In genomic region chr8:122431694-122432442, GRCm38 (mm10) we compare ENCODE assay signal across 8 mouse cellular contexts. TPM values are rescaled to one million over a fixed set of nuclear protein-coding genes. Genes with fewer than 3 reads are reported as not detected.
DNase-seq lines count a peak whose midpoint lies in the region; ATAC-seq and TF ChIP-seq lines count a peak whose summit lies in the region.

No protein-coding gene starts in this region.

- DNase-seq in heart, adult 2 months: peak in 1 of 2 experiments; percentile 39
- DNase-seq in heart, postnatal 25 days (ENCODE audit: low spot score): no peak
- DNase-seq in hindbrain, embryonic 14.5 days (ENCODE audit: low spot score): no peak
- peak; percentile 52 to 57 for DNase-seq in spleen, postnatal 10 days (ENCODE audit: low spot score in 2 of 2)
- no peak for DNase-seq in ovary, postnatal 14 days (ENCODE audit: low spot score)
- no peak for DNase-seq in adrenal gland, adult (ENCODE audit: inconsistent age in 2 of 2, low spot score in 1 of 2)

- WGBS in heart, adult 2 months: 29% methylated on average over 18 of the region's 18 CpGs
- 44% methylated on average over 18 of the region's 18 CpGs for WGBS in hindbrain, embryonic 14.5 days
- WGBS in liver, embryonic 12.5 days (ENCODE audit: insufficient replicate concordance): 19% methylated on average over 18 of the region's 18 CpGs

- H3K9me3 ChIP-seq in hindbrain, embryonic 14.5 days (ENCODE audit: control insufficient read depth, low read length): no peaks in the 10 kb centered on the region
- H3K9me3 ChIP-seq in liver, embryonic 12.5 days (replicated peaks): 0 out of 2 replicates have a peak, but pooled peaks cover 3% of the 10 kb centered on the region

- TF ChIP-seq POLR2A in heart, adult 2 months (IDR thresholded peaks at IDR 0.05; ENCODE audit: insufficient read depth, low read depth, low read length): no peak
- TF ChIP-seq POLR2A in cortical plate, adult 2 months (IDR thresholded peaks at IDR 0.05; ENCODE audit: extremely low read depth, insufficient read depth, low read length): no peak

- H3K27ac ChIP-seq in heart, adult 2 months: peak overlapping the region; percentile 94
- H3K27ac ChIP-seq in cortical plate, adult 2 months (ENCODE audit: insufficient read depth, low read length): no peak overlapping the region
- H3K27ac ChIP-seq in hindbrain, embryonic 14.5 days: no peak overlapping the region
- peak overlapping the region; percentile 68 for H3K27ac ChIP-seq in liver, embryonic 12.5 days

- peak overlapping the region; percentile 75 for H3K4me3 ChIP-seq in heart, adult 2 months
- peak overlapping the region; percentile 24; the same call in 1 of the 2 replicates for H3K4me3 ChIP-seq in cortical plate, adult 2 months (ENCODE audit: insufficient read depth, low read length)
- peak overlapping the region; percentile 30 for H3K4me3 ChIP-seq in hindbrain, embryonic 14.5 days (replicated peaks; ENCODE audit: low read length)
- H3K4me3 ChIP-seq in liver, embryonic 12.5 days: peak overlapping the region; percentile 63

- no peaks in the 10 kb centered on the region for H3K27me3 ChIP-seq in heart, adult 2 months (ENCODE audit: control insufficient read depth, insufficient read depth, low read length)
- peaks cover 6% of the 10 kb centered on the region; the same call in 1 of the 2 replicates for H3K27me3 ChIP-seq in hindbrain, embryonic 14.5 days (ENCODE audit: control insufficient read depth, insufficient read depth, low read length)
- peaks cover 3% of the 10 kb centered on the region; the same call in 1 of the 2 replicates for H3K27me3 ChIP-seq in liver, embryonic 12.5 days (replicated peaks)

- TF ChIP-seq EP300 in heart, adult 2 months (IDR thresholded peaks at IDR 0.05; ENCODE audit: insufficient read depth, low read depth, low read length): 0 out of 2 replicates have a peak, but pooled peaks have one; percentile 22

- H3K36me3 ChIP-seq in heart, adult 2 months (ENCODE audit: control insufficient read depth, insufficient read depth, low read length): no peaks in the 10 kb centered on the region
- H3K36me3 ChIP-seq in hindbrain, embryonic 14.5 days (replicated peaks; ENCODE audit: control insufficient read depth, insufficient read depth): peaks cover 36% of the 10 kb centered on the region
- peaks cover 38% of the 10 kb centered on the region for H3K36me3 ChIP-seq in liver, embryonic 12.5 days

- peaks cover 4% of the 10 kb centered on the region; the same call in 1 of the 2 replicates for H3K4me1 ChIP-seq in heart, adult 2 months (ENCODE audit: control insufficient read depth, insufficient read depth, low read length)
- no peaks in the 10 kb centered on the region for H3K4me1 ChIP-seq in cortical plate, adult 2 months (ENCODE audit: control insufficient read depth, insufficient read depth, low read length)
- H3K4me1 ChIP-seq in hindbrain, embryonic 14.5 days (replicated peaks; ENCODE audit: control insufficient read depth, insufficient read depth, low read length): peaks cover 9% of the 10 kb centered on the region
- peaks cover 40% of the 10 kb centered on the region for H3K4me1 ChIP-seq in liver, embryonic 12.5 days

- H3K4me2 ChIP-seq in hindbrain, embryonic 14.5 days (replicated peaks): peak overlapping the region; percentile 52
- H3K4me2 ChIP-seq in liver, embryonic 12.5 days: peak overlapping the region; percentile 90

- TF ChIP-seq CTCF in heart, adult 2 months (IDR thresholded peaks at IDR 0.05): no peak
- no peak for TF ChIP-seq CTCF in cortical plate, adult 2 months (IDR thresholded peaks at IDR 0.05; ENCODE audit: extremely low read depth, insufficient read depth, low read length)

- H3K79me2 ChIP-seq in heart, adult 2 months (replicated peaks; ENCODE audit: control insufficient read depth, insufficient read depth, low read length): no peaks in the 10 kb centered on the region

- no peak for ATAC-seq in hindbrain, embryonic 14.5 days (ENCODE audit: low FRiP score)
- ATAC-seq in liver, embryonic 12.5 days: no peak

- H3K9ac ChIP-seq in heart, adult 2 months (ENCODE audit: low read depth, low read length): peak overlapping the region; percentile 86
- peak overlapping the region; percentile 46 for H3K9ac ChIP-seq in hindbrain, embryonic 14.5 days
- H3K9ac ChIP-seq in liver, embryonic 12.5 days: peak overlapping the region; percentile 67

- intact Hi-C loops in heart, adult 2 months (cut with DNase I): loop anchor here (2.0 kb wide), 1 partner anchor 67 kb away; no protein-coding TSS in a partner anchor
- intact Hi-C loops in heart, postnatal 25 days (cut with DNase I): loop anchor here (5.0 kb wide), 1 partner anchor 55 kb away; the partner anchor contains the start of gene Zc3h18

RNA-seq across cellular contexts. Expression of gene Cyba, which starts 0.9 kb away (rescaled TPM):
- 10 to 100 TPM; 41.2 to 43.9 TPM for total RNA-seq in heart, adult 2 months (2021)
- polyA plus RNA-seq in heart, adult 2 months (2012; rRNA removed): 62.1 and 92.8 TPM in 2 replicates
- total RNA-seq in heart, postnatal 25 days (2021): 10 to 100 TPM; 39.4 to 45.3 TPM
- polyA plus RNA-seq in cortical plate, adult 2 months (2012; rRNA removed): 19.3 and 19.8 TPM in 2 replicates
- polyA plus RNA-seq in hindbrain, embryonic 14.5 days (2014; fragmentation: Nextera tagmentation; extraction: Ambion mirVana): 35.7 and 44.3 TPM in 2 replicates
- polyA plus RNA-seq in liver, embryonic 12.5 days (2016; fragmentation: Nextera tagmentation; extraction: Ambion mirVana): 149 and 160 TPM in 2 replicates

RNA-seq across cellular contexts. Expression of gene Il17c, which starts 10.0 kb away (rescaled TPM):
- total RNA-seq in heart, adult 2 months (2021): not detected
- polyA plus RNA-seq in heart, adult 2 months (2012; rRNA removed): not detected in 2 replicates
- not detected for total RNA-seq in heart, postnatal 25 days (2021)
- 0.21 and 0.36 TPM in 2 replicates for polyA plus RNA-seq in cortical plate, adult 2 months (2012; rRNA removed)
- not detected in 2 replicates for polyA plus RNA-seq in hindbrain, embryonic 14.5 days (2014; fragmentation: Nextera tagmentation; extraction: Ambion mirVana)
- polyA plus RNA-seq in liver, embryonic 12.5 days (2016; fragmentation: Nextera tagmentation; extraction: Ambion mirVana): not detected in 2 replicates

RNA-seq across cellular contexts. Expression of gene Mvd, which starts 11.4 kb away (rescaled TPM):
- total RNA-seq in heart, adult 2 months (2021): 1 to 10 TPM; 4.0 to 5.6 TPM
- polyA plus RNA-seq in heart, adult 2 months (2012; rRNA removed): 8.5 and 9.0 TPM in 2 replicates
- 1 to 10 TPM; 5.3 to 5.7 TPM for total RNA-seq in heart, postnatal 25 days (2021)
- polyA plus RNA-seq in cortical plate, adult 2 months (2012; rRNA removed): 36.6 and 42.7 TPM in 2 replicates
- polyA plus RNA-seq in hindbrain, embryonic 14.5 days (2014; fragmentation: Nextera tagmentation; extraction: Ambion mirVana): 61.3 and 75.6 TPM in 2 replicates
- polyA plus RNA-seq in liver, embryonic 12.5 days (2016; fragmentation: Nextera tagmentation; extraction: Ambion mirVana): 29.3 and 31.4 TPM in 2 replicates

RNA-seq across cellular contexts. Expression of gene Snai3, which starts 28.7 kb away (rescaled TPM):
- 1 to 10 TPM; 1.6 to 8.1 TPM for total RNA-seq in heart, adult 2 months (2021)
- 6.8 and 8.2 TPM in 2 replicates for polyA plus RNA-seq in heart, adult 2 months (2012; rRNA removed)
- 1 to 10 TPM; 2.5 to 2.7 TPM for total RNA-seq in heart, postnatal 25 days (2021)
- 0.93 and 1.2 TPM in 2 replicates for polyA plus RNA-seq in cortical plate, adult 2 months (2012; rRNA removed)
- polyA plus RNA-seq in hindbrain, embryonic 14.5 days (2014; fragmentation: Nextera tagmentation; extraction: Ambion mirVana): not detected in 2 replicates
- 0.18 and 0.36 TPM in 2 replicates for polyA plus RNA-seq in liver, embryonic 12.5 days (2016; fragmentation: Nextera tagmentation; extraction: Ambion mirVana)

RNA-seq across cellular contexts. Expression of gene Rnf166, which starts 44.0 kb away (rescaled TPM):
- 10 to 100 TPM; 36.9 to 41.6 TPM for total RNA-seq in heart, adult 2 months (2021)
- 91.3 and 99.4 TPM in 2 replicates for polyA plus RNA-seq in heart, adult 2 months (2012; rRNA removed)
- 10 to 100 TPM; 35.8 to 38.2 TPM for total RNA-seq in heart, postnatal 25 days (2021)
- polyA plus RNA-seq in cortical plate, adult 2 months (2012; rRNA removed): 68.2 and 76.8 TPM in 2 replicates
- 31.6 and 32.6 TPM in 2 replicates for polyA plus RNA-seq in hindbrain, embryonic 14.5 days (2014; fragmentation: Nextera tagmentation; extraction: Ambion mirVana)
- polyA plus RNA-seq in liver, embryonic 12.5 days (2016; fragmentation: Nextera tagmentation; extraction: Ambion mirVana): 16.6 and 17.3 TPM in 2 replicates

Comparison
In these comparisons a context has a peak if more than half of its experiments do, and no peak if none do; other contexts are left out.
1. DNase-seq: peak in spleen, postnatal 10 days (2 of 2); none in heart, postnatal 25 days (single experiment), hindbrain, embryonic 14.5 days (single experiment), ovary, postnatal 14 days (single experiment) and adrenal gland, adult (0 of 2).
2. H3K27ac ChIP-seq: peak in heart, adult 2 months (single experiment) and liver, embryonic 12.5 days (single experiment); none in cortical plate, adult 2 months (single experiment) and hindbrain, embryonic 14.5 days (single experiment).
3. H3K4me3 ChIP-seq: peak in every context shown above with its lines; median percentile 75 in heart, adult 2 months; 63 in liver, embryonic 12.5 days; 30 in hindbrain, embryonic 14.5 days; 24 in cortical plate, adult 2 months.
4. Peak in every context shown above with its lines, with median percentiles within 50 percentile points of each other: H3K9ac ChIP-seq.